Comparison of ENCODE assay signal across 8 mouse cellular contexts in the genomic region with DNA sequence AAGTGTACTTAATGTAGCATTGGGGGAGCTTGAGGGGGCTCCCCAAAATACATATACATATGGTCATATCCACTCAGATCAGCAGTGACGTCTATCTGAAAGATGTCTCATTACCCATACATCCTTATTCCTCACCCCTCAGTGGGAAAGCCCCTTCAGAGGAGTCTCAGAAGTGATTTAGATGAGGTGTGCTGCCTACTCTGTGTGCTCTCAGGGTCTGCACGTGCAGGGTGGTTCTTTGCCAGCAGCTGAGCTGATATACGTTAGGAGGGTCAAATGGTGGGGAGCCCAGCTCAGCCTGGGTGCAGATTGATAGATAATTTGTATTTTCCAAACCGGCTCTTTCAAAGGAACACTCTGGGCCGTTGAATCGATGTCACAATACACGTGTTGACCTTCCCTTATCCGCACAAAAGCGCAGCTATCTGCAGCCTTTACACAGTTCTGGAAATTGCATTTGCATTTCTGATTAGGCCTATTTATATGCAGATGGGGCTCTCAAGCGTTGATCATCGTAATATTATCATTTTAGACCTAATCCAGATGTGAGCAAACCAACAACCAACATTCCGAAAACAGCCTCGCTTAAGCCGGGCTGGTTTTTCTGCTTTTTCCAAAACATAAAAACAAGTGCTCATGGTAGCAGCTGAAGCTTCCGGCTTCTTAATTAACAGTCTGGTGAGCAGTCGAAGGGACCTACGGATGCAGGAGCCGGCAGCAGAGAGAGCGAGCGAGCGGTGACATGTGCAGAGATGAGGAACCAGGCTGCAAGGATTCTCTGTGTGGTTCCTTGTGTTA.
A peak's percentile ranks its signal among the peaks of the same experiment; 100 is the strongest.
DNase-seq lines count a peak whose midpoint lies in the region; ATAC-seq lines count a peak whose summit lies in the region.

No protein-coding gene starts in this region.

- no peaks in the 10 kb centered on the region for H3K36me3 ChIP-seq in heart, embryonic 12.5 days
- H3K36me3 ChIP-seq in forebrain, embryonic 16.5 days (ENCODE audit: control insufficient read depth, insufficient read depth) = no peaks in the 10 kb centered on the region
- no peaks in the 10 kb centered on the region for H3K36me3 ChIP-seq in midbrain, embryonic 14.5 days (ENCODE audit: control insufficient read depth, insufficient read depth, low read length)

- ATAC-seq in heart, embryonic 12.5 days (ENCODE audit: insufficient number of reproducible peaks, low FRiP score) = no peak
- ATAC-seq in CD4-positive, CD25-positive, alpha-beta regulatory T cell, adult 4 months = peak; percentile 85
- peak; percentile 79 for ATAC-seq in forebrain, embryonic 16.5 days
- ATAC-seq in midbrain, embryonic 14.5 days (ENCODE audit: low FRiP score, low TSS enrichment) = peak; percentile 69

- no peak overlapping the region for H3K27ac ChIP-seq in heart, embryonic 12.5 days (ENCODE audit: poor library complexity, severe bottlenecking)
- peak overlapping the region; percentile 92 for H3K27ac ChIP-seq in forebrain, embryonic 16.5 days (ENCODE audit: low read length)
- peak overlapping the region; percentile 79 for H3K27ac ChIP-seq in midbrain, embryonic 14.5 days (replicated peaks; ENCODE audit: low read depth, low read length)

- H3K27me3 ChIP-seq in heart, embryonic 12.5 days (replicated peaks) = peaks cover 25% of the 10 kb centered on the region
- peaks cover 5% of the 10 kb centered on the region; the same call in 1 of the 2 replicates for H3K27me3 ChIP-seq in forebrain, embryonic 16.5 days (replicated peaks; ENCODE audit: control insufficient read depth, insufficient read depth, low read length)
- no peaks in the 10 kb centered on the region for H3K27me3 ChIP-seq in midbrain, embryonic 14.5 days (ENCODE audit: control insufficient read depth, insufficient read depth, low read length)

- H3K4me2 ChIP-seq in heart, embryonic 12.5 days = peak overlapping the region; percentile 28
- peak overlapping the region; percentile 54 for H3K4me2 ChIP-seq in forebrain, embryonic 16.5 days (ENCODE audit: low read length)
- H3K4me2 ChIP-seq in midbrain, embryonic 14.5 days (ENCODE audit: low read length) = peak overlapping the region; percentile 49

- 15% methylated on average over 21 of the region's 21 CpGs for WGBS in heart, embryonic 12.5 days
- WGBS in forebrain, embryonic 16.5 days = 1% methylated on average over 21 of the region's 21 CpGs
- 4% methylated on average over 21 of the region's 21 CpGs for WGBS in midbrain, embryonic 14.5 days

- DNase-seq in heart, postnatal 25 days (ENCODE audit: low spot score) = no peak
- DNase-seq in midbrain, embryonic 14.5 days = peak; percentile 79
- no peak for DNase-seq in spleen, postnatal 10 days (ENCODE audit: low spot score in 2 of 2)
- no peak for DNase-seq in kidney, adult 18-20 months
- DNase-seq in cerebellum, adult 18-20 months = no peak

- H3K9ac ChIP-seq in heart, embryonic 12.5 days = no peak overlapping the region
- peak overlapping the region; percentile 56 for H3K9ac ChIP-seq in forebrain, embryonic 16.5 days (replicated peaks; ENCODE audit: low read depth, low read length)
- no peak overlapping the region; the same call in 1 of the 2 replicates for H3K9ac ChIP-seq in midbrain, embryonic 14.5 days (replicated peaks; ENCODE audit: low read length)

- intact Hi-C loops in heart, postnatal 25 days (cut with DNase I) = loop anchor here (2.0 to 5.0 kb wide), 2 partner anchors 100 to 431 kb away; no protein-coding TSS in a partner anchor

- H3K4me3 ChIP-seq in heart, embryonic 12.5 days = no peak overlapping the region
- peak overlapping the region; percentile 30 for H3K4me3 ChIP-seq in forebrain, embryonic 16.5 days (replicated peaks; ENCODE audit: low read length)
- 0 out of 2 replicates have a peak overlapping the region, but pooled peaks have one; percentile 7 for H3K4me3 ChIP-seq in midbrain, embryonic 14.5 days (replicated peaks; ENCODE audit: low read depth, low read length)

- H3K4me1 ChIP-seq in heart, embryonic 12.5 days (replicated peaks) = peaks cover 5% of the 10 kb centered on the region
- H3K4me1 ChIP-seq in forebrain, embryonic 16.5 days (replicated peaks; ENCODE audit: control insufficient read depth, insufficient read depth, low read length) = peaks cover 26% of the 10 kb centered on the region
- peaks cover 14% of the 10 kb centered on the region for H3K4me1 ChIP-seq in midbrain, embryonic 14.5 days (ENCODE audit: control insufficient read depth, insufficient read depth, low read length)

- H3K9me3 ChIP-seq in heart, embryonic 12.5 days (replicated peaks) = no peaks in the 10 kb centered on the region
- no peaks in the 10 kb centered on the region for H3K9me3 ChIP-seq in forebrain, embryonic 16.5 days (ENCODE audit: control insufficient read depth, low read length)
- no peaks in the 10 kb centered on the region for H3K9me3 ChIP-seq in midbrain, embryonic 14.5 days (ENCODE audit: control insufficient read depth, low read length)
